Mouse (Mus musculus) 3134 (cell line): ENCODE results near the gene Slc9a5.

Experiments
- DNase-seq: peaks from one replicate; pipeline ENCODE4 v3.0.0-alpha.2; 2011; ENCODE audit warnings: low spot score; ENCODE audit not compliant: insufficient read length; ENCODE audit errors: extremely low read depth

Gene Slc9a5

GRCm38 (mm10) chr8:105400016-105400415 lies 51.4 kb downstream of the Slc9a5 start:
- DNase-seq: no peak

DNA sequence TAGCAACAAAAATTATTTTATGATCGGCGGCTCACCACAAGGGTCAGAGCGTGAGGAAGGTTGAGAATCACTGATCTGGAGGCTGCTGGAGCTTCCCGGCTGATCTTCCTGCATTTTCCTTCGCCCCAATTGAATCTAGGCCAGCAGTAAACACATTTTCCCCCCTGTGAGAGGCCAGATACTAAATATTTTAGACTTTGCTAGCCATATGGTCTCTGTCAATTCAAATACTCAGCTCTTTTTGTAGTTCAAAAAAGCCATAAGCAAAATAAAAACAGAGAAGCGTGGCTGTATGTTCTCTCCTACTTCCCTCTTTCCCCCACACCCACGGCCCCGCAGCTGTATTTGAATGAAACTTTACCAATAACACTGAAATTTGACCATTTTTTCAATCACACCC lies 54.8 kb downstream of the Slc9a5 start:
- DNase-seq: no peak

DNA sequence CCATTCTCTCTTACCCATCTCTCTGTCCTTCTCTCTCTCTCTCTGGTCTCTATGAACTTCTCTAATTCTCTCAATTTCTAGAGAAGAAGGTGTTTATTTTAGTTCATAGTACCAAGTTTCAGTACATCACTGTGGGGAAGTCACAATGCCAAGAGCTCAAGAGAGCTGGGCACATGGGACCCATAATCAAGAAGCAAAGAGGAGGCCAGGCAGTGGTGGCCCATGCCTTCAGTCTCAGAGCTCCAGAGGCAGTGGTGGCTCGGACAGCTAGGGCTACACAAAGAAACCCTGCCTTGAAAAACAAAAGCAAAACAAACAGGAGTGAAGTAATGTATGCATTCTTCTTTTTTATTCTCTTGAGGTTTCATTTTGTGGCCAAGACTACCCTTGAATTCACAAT lies 55.9 kb downstream of the Slc9a5 start:
- no peak for DNase-seq

DNA sequence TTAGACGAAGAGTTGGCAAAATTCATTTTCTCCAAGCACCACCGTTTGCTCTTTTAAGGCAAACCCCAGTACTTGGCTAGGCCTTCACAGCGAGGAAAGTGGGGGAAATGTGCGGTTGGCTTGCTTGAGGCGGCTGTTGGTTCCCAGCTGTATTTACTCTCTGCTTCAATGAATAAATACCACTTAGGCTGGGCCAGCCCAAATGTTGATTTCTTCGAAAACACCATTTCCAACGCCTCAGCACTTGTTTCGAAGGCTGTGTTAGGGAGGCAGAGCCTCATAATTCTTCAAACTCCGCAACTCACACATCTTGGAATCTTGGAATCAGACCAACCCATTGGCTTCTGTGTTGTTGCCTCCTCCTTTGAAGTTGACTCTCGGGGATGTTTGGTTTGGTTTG lies 57.8 kb downstream of the Slc9a5 start:
- DNase-seq: no peak

DNA sequence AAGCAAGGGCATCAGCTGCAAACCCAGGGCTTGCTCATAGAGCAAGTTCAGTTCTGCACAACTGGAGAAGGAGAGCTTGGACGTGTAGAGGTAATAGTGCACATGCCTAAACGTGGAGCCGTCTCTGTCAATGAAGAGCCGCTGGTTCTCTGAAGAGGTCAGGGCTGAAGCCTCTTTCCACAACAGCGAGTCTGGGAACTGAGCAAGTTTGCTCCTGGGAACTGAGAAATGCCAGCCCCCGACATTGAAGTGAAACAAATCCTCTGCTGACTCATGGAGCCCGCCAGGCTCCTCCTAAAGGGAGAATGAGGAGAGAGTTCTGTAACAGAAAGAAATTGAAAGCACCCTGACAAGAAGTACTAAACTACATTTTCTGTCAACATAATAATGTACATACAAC lies 59.7 kb downstream of the Slc9a5 start:
- DNase-seq: no peak

- DNase-seq: no peak
These were observed 61.3 kb downstream of the Slc9a5 start for GRCm38 (mm10) chr8:105409947-105410346.

- no peak for DNase-seq
These were observed 64.7 kb downstream of the Slc9a5 start, which contains the start of the genes Kctd19 and Lrrc36 for GRCm38 (mm10) chr8:105413391-105413790. TSS of gene Kctd19 (minus strand) at chr8:105413502. TSS of gene Lrrc36 (plus strand) at chr8:105413571.

DNA sequence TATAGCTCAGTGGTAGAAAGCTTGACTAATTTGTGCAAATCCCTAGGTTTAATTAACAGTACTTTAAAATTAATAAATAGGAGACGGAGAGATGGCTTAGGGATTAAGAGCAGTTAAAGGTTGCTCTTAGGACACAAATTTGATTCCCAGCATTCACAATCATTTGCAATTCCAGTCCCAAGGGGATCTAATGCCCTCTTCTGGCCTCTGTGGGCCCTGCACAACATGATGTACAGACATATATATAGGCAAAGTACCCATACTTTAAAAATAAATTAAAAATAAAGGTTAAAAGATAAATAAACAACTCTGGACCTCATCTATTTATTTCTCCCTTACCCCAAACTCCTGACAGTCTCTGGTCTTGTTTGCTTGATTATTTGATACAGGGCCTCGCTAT lies 70.3 kb downstream of the Slc9a5 start:
- no peak for DNase-seq
